Mouse (Mus musculus) C2C12 (cell line): ENCODE data around the gene Igfbp4.

Source experiments
- CTCF ChIP-seq: IDR thresholded peaks from one replicate; pipeline ENCODE4 v1.5.1; 2011; ENCODE audit not compliant: control insufficient read depth, insufficient read depth, insufficient read length
- USF1 ChIP-seq: IDR thresholded peaks from one replicate; pipeline ENCODE4 v1.6.1; 2011; ENCODE audit warnings: low read depth, mild to moderate bottlenecking, control low read depth, moderate library complexity

DNA sequence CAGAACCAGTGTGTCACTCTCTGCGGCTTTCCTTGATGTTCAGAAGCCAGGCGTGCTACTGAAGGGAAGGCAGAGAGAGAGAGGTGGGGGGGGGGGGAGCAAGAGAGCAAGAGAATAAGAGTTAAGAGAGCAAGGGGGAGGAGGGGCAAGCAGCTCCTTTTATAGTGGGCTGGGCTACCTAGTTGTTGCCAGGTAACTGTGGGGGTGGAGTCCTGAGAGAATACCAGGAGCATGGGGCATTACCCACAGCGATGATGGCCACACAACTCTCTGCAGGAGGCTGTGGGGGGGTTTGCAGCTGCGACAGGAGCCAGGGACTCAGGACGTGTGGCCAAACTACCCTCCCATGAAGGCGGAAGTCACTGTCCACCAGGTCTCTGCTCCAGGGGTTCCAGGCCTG, 15.2 kb upstream of the Igfbp4 start:
- no peak for TF ChIP-seq CTCF
- no peak for TF ChIP-seq USF1
